Mouse (Mus musculus) testis, adult 2 months (tissue): Measurements from ENCODE around the gene Hoxd10.

ENCODE experiments used
- CTCF ChIP-seq: fragments of 200-500 bp; IDR thresholded peaks from 2 replicates; pipeline ENCODE4 v1.5.1; 2012; ENCODE audit warnings: low read depth, mild to moderate bottlenecking, inconsistent platforms, low read length, moderate library complexity; ENCODE audit not compliant: control insufficient read depth, insufficient read depth, insufficient replicate concordance
- POLR2A ChIP-seq: fragments of 200-500 bp; IDR thresholded peaks from 2 replicates; pipeline ENCODE4 v1.6.1; 2012; ENCODE audit warnings: low read depth, mild to moderate bottlenecking, inconsistent platforms, low read length, moderate library complexity; ENCODE audit not compliant: control insufficient read depth

DNA sequence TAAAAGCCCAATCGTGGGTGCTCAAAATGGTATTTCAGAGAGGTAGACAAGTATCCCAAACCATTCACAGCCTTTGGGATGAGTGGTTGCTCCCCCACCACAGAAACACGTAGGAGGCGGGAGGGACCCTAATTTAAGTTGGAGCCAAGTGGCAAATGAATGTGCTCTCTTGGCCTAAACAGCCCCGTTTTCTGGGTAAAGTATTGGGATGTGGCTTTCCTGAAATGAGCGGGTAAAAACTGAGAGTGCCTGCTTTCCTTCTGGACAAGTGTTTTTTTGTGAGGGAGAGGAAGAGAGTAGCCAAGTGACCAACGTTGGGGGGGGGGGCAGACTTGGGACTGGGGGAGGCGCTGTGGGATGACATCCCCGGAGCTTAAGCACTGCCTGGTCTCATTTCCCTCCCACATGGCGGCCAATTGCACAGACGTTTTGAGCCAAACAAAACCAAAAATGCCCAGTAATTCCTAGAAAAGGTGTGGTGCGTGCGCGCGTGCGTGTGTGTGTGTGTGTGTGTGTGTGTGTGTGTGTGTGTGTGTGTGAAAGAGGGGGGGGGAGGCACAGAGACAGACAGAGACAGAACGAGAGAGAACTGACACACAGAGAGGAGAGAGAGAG, 19.3 kb downstream of the Hoxd10 start:
- TF ChIP-seq CTCF: no peak
- TF ChIP-seq POLR2A: no peak
